Mouse (Mus musculus) gonadal fat pad, adult 2 months (tissue): ENCODE results near the gene Olfr794. TPM values are rescaled to one million over a fixed set of nuclear protein-coding genes. Genes with fewer than 3 reads are reported as not detected.

Experiments
- DNase-seq: peaks from one replicate; pipeline ENCODE4 v3.0.0-alpha.2; 2012; ENCODE audit warnings: low read depth
- polyA plus RNA-seq: library from polyadenylated mRNA; depleted of rRNA; stranded (reverse); fragments of >200 nt; gene quantifications from 2 replicates; pipeline ENCODE4 v1.2.3, GENCODE M21; 2012; rRNA removed

Olfr794 gene
- not detected in 2 replicates for polyA plus RNA-seq

DNA sequence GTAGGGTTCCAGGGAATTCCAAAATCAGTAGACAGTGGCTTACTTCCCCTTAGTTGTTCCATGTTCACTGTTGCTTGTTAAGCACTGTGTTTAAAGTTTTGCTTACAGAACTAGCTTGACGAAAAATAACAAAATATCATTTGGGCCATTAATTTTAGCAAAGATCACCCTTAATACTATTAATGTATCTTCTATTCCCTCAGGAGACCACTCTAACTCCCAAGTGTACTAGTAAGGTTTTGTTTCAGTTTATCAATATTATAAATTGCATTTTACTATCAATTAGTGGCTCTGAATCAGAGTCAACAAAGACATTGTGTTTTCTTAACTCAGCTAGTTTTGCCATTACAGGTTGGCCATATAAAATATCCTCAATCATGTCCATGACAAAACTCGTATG, at the start of gene Olfr794:
Olfr794 (plus strand) TSS at position 301 of the 400 bp plus-strand sequence.
- no peak for DNase-seq

- no peak for DNase-seq
These were observed 46.0 kb upstream of the Olfr794 start, which contains the start of gene Olfr791 for GRCm38 (mm10) chr10:129521492-129521891. Olfr791 (plus strand) TSS chr10:129521792.

DNA sequence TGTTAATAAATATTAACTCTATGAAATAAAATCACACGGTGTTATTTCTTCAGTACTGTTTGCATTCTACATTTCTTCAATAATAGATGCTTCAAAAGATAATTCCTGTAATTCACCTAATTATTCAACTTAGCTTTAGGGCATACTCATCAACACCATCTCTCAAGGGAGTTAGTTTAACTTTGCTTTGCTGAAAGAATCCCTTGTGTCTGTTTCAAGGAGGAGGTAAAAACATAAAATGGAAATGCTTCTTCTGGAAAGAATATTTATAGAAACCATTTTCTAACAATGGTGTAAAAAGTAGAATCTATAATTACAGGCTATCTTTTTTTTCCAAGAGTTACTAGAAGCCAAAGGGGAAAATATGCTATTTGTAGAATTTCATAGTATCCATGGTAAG, 28.6 kb upstream of the Olfr794 start, which contains the start of gene Olfr792:
Olfr792 (plus strand) TSS at position 301 of the 400 bp plus-strand sequence.
- DNase-seq = no peak

- no peak for DNase-seq
These were observed 18.1 kb upstream of the Olfr794 start for GRCm38 (mm10) chr10:129549354-129549753.

GRCm38 (mm10) chr10:129577066-129577465, 9.6 kb downstream of the Olfr794 start:
- DNase-seq = no peak

GRCm38 (mm10) chr10:129612470-129612869, 45.0 kb downstream of the Olfr794 start, which contains the start of gene Olfr796:
Olfr796 (minus strand) TSS chr10:129612570.
- DNase-seq = no peak

DNA sequence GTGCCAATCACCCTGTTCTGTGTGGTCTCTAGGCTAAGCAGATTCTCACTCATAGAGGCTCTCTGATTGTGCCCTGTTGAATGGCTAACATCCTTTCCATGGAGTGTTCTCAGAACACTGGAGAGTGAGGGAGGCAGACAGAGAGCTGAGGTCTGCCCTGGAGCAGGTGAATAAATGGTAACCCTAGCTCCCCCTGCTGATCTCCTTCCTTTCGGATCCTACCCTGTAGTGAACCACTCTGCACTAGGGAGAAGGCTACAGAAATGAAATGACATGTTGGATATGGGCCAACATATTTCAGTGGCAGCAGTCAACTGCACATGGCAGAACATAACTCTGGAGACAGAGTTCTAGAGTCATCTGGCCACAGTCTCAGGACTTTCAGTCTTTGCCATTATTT, 54.3 kb downstream of the Olfr794 start:
- DNase-seq = no peak

Other genes with a start within 250 kb of the Olfr794 start
- gene Olfr780, start 249.5 kb upstream of the Olfr794 start, polyA plus RNA-seq = not detected in 2 replicates
- not detected in 2 replicates for gene Olfr781, start 238.8 kb upstream of the Olfr794 start, polyA plus RNA-seq
- not detected in 2 replicates for gene Olfr782, start 218.8 kb upstream of the Olfr794 start, polyA plus RNA-seq
- gene Olfr784, start 183.6 kb upstream of the Olfr794 start, polyA plus RNA-seq = 0.03 and 0.05 TPM in 2 replicates
- not detected in 2 replicates for gene Olfr785, start 162.2 kb upstream of the Olfr794 start, polyA plus RNA-seq
- not detected in 2 replicates for gene Olfr786, start 140.3 kb upstream of the Olfr794 start, polyA plus RNA-seq
- not detected in 2 replicates for gene Olfr787, start 105.8 kb upstream of the Olfr794 start, polyA plus RNA-seq
- not detected in 2 replicates for gene Olfr788, start 96.7 kb upstream of the Olfr794 start, polyA plus RNA-seq
- gene Olfr789, start 82.9 kb upstream of the Olfr794 start, polyA plus RNA-seq = not detected in 2 replicates
- gene Olfr790, start 69.2 kb upstream of the Olfr794 start, polyA plus RNA-seq = not detected in 2 replicates
- not detected in 2 replicates for gene Olfr791, start 45.9 kb upstream of the Olfr794 start, polyA plus RNA-seq
- gene Olfr792, start 28.5 kb upstream of the Olfr794 start, polyA plus RNA-seq = not detected in 2 replicates
- gene Olfr796, start 44.9 kb downstream of the Olfr794 start, polyA plus RNA-seq = not detected in 2 replicates
- gene Olfr798, start 60.3 kb downstream of the Olfr794 start, polyA plus RNA-seq = not detected in 2 replicates
- not detected in 2 replicates for gene Olfr799, start 69.8 kb downstream of the Olfr794 start, polyA plus RNA-seq
- not detected in 2 replicates for gene Olfr800, start 90.0 kb downstream of the Olfr794 start, polyA plus RNA-seq
- gene Olfr801, start 106.2 kb downstream of the Olfr794 start, polyA plus RNA-seq = not detected in 2 replicates
- not detected in 2 replicates for gene Olfr802, start 120.5 kb downstream of the Olfr794 start, polyA plus RNA-seq
- not detected in 2 replicates for gene Olfr803, start 126.6 kb downstream of the Olfr794 start, polyA plus RNA-seq
- gene Olfr804, start 135.6 kb downstream of the Olfr794 start, polyA plus RNA-seq = not detected in 2 replicates
- gene Olfr805, start 161.7 kb downstream of the Olfr794 start, polyA plus RNA-seq = not detected in 2 replicates
- gene Olfr806, start 174.3 kb downstream of the Olfr794 start, polyA plus RNA-seq = not detected in 2 replicates
- gene Olfr807, start 190.1 kb downstream of the Olfr794 start, polyA plus RNA-seq = not detected in 2 replicates
- not detected in 2 replicates for gene Olfr808, start 197.8 kb downstream of the Olfr794 start, polyA plus RNA-seq
- not detected in 2 replicates for gene Olfr809, start 207.0 kb downstream of the Olfr794 start, polyA plus RNA-seq
- gene Olfr810, start 227.3 kb downstream of the Olfr794 start, polyA plus RNA-seq = not detected in 2 replicates
- gene Olfr811, start 236.7 kb downstream of the Olfr794 start, polyA plus RNA-seq = not detected in 2 replicates